Mouse (Mus musculus): ENCODE results near the gene Col26a1.

GRCm38 (mm10) chr5:136850716-136851115, 32.3 kb downstream of the Col26a1 start:
- no peak for TF ChIP-seq CTCF (IDR thresholded peaks at IDR 0.05)
- TF ChIP-seq EP300 (IDR thresholded peaks at IDR 0.05) = no peak

Data from lung, postnatal 0 days (tissue).